Mouse (Mus musculus) MEL (cell line): Measurements from ENCODE around the gene Prtn3. TPM values are rescaled to one million over a fixed set of nuclear protein-coding genes. Genes with fewer than 3 reads are reported as not detected.
A peak's percentile ranks its signal among the peaks of the same experiment; 100 is the strongest.

Experiments used
- DNase-seq: peaks from one replicate; pipeline ENCODE4 v3.0.0; 2011; ENCODE audit warnings: low read depth, low spot score
- H3K27ac ChIP-seq: 2 replicates; pipeline ENCODE4 v1.5.1; 2012; ENCODE audit warnings: low read depth, mild to moderate bottlenecking, control low read depth, low read length, moderate library complexity; ENCODE audit not compliant: control insufficient read depth
- H3K27me3 ChIP-seq, 2 experiments: fragments of 150-350 bp in 1 of 2; sonication (generic) in 1 of 2; 2 replicates each; pipeline ENCODE4 v1.6.1; 2012; ENCODE audit warnings: low read length in 2 of 2, mild to moderate bottlenecking in 2 of 2, improper control_type of control experiment in 1 of 2, moderate library complexity in 1 of 2; ENCODE audit not compliant: insufficient read depth in 2 of 2, control insufficient read depth in 1 of 2
- H3K36me3 ChIP-seq, 2 experiments: 2 replicates each; pipeline ENCODE4 v1.6.1; 2012 to 2014; ENCODE audit warnings: low read length in 2 of 2, improper control_type of control experiment in 1 of 2, inconsistent platforms in 1 of 2, mild to moderate bottlenecking in 1 of 2; ENCODE audit not compliant: insufficient read depth in 2 of 2, control insufficient read depth in 1 of 2
- H3K4me1 ChIP-seq, 2 experiments: fragments of 150-350 bp in 1 of 2; sonication (generic) in 1 of 2; 2 replicates each; pipeline ENCODE4 v1.6.1; 2012; ENCODE audit warnings: low read length in 2 of 2, improper control_type of control experiment in 1 of 2, mild to moderate bottlenecking in 1 of 2; ENCODE audit not compliant: insufficient read depth in 2 of 2, control insufficient read depth in 1 of 2
- H3K4me3 ChIP-seq, 2 experiments: fragments of 150-350 bp in 1 of 2; sonication (generic) in 1 of 2; 2 replicates each; pipeline ENCODE4 v1.5.1; 2012; ENCODE audit warnings: low read depth in 2 of 2, low read length in 2 of 2, mild to moderate bottlenecking in 2 of 2, moderate library complexity in 2 of 2, control low read depth in 1 of 2, improper control_type of control experiment in 1 of 2; ENCODE audit not compliant: control insufficient read depth in 1 of 2, insufficient read depth in 1 of 2
- H3K79me2 ChIP-seq: 2 replicates; pipeline ENCODE4 v1.6.1; 2012; ENCODE audit warnings: mild to moderate bottlenecking, low read length, moderate library complexity; ENCODE audit not compliant: control insufficient read depth, poor library complexity, insufficient read depth
- H3K9ac ChIP-seq: 2 replicates; pipeline ENCODE4 v1.6.1; 2012; ENCODE audit warnings: low read depth, mild to moderate bottlenecking, control low read depth, low read length, moderate library complexity; ENCODE audit not compliant: control insufficient read depth, poor library complexity, severe bottlenecking
- H3K9me3 ChIP-seq: fragments of 150-350 bp; sonication (generic); replicated peaks from 2 replicates; pipeline ENCODE4 v1.6.1; 2012; ENCODE audit warnings: mild to moderate bottlenecking, low read length, improper control_type of control experiment, moderate library complexity; ENCODE audit not compliant: insufficient read depth
- BHLHE40 ChIP-seq: IDR thresholded peaks from 2 replicates; pipeline ENCODE4 v1.6.1; 2012; ENCODE audit warnings: low read depth, mild to moderate bottlenecking, inconsistent platforms, low read length, improper control_type of control experiment, borderline replicate concordance
- CHD1 ChIP-seq: IDR thresholded peaks from 2 replicates; pipeline ENCODE4 v1.6.1; 2012; ENCODE audit warnings: low read depth, mild to moderate bottlenecking, inconsistent platforms, low read length, improper control_type of control experiment
- ELF1 ChIP-seq: IDR thresholded peaks from 2 replicates; pipeline ENCODE4 v1.6.1; 2014; ENCODE audit warnings: low read depth, mild to moderate bottlenecking, inconsistent platforms, low read length, improper control_type of control experiment, moderate library complexity
- HCFC1 ChIP-seq: IDR thresholded peaks from 2 replicates; pipeline ENCODE4 v1.6.1; 2012; ENCODE audit warnings: low read depth, mild to moderate bottlenecking, inconsistent platforms, low read length, improper control_type of control experiment, moderate library complexity
- MAFK ChIP-seq: IDR thresholded peaks from 2 replicates; pipeline ENCODE4 v1.6.1; 2011; ENCODE audit warnings: low read depth, mild to moderate bottlenecking, low read length, improper control_type of control experiment, borderline replicate concordance
- MAX ChIP-seq: IDR thresholded peaks from 2 replicates; pipeline ENCODE4 v1.6.1; 2011; ENCODE audit warnings: low read length, improper control_type of control experiment
- MXI1 ChIP-seq: IDR thresholded peaks from 2 replicates; pipeline ENCODE4 v1.6.1; 2011; ENCODE audit warnings: mild to moderate bottlenecking, low read depth, low read length, improper control_type of control experiment
- POLR2AphosphoS2 ChIP-seq: IDR thresholded peaks from 2 replicates; pipeline ENCODE4 v1.6.1; 2011; ENCODE audit warnings: low read length, improper control_type of control experiment
- POLR2AphosphoS5 ChIP-seq: IDR thresholded peaks from 2 replicates; pipeline ENCODE4 v1.6.1; 2012; ENCODE audit warnings: low read depth, borderline replicate concordance, mild to moderate bottlenecking, inconsistent platforms, low read length, moderate library complexity, mixed read lengths
- RCOR1 ChIP-seq: IDR thresholded peaks from 2 replicates; pipeline ENCODE4 v1.6.1; 2012; ENCODE audit warnings: low read depth, mild to moderate bottlenecking, inconsistent platforms, low read length, improper control_type of control experiment
- UBTF ChIP-seq: IDR thresholded peaks from 2 replicates; pipeline ENCODE4 v1.6.1; 2012; ENCODE audit warnings: low read depth, mild to moderate bottlenecking, inconsistent platforms, low read length, improper control_type of control experiment, moderate library complexity, borderline replicate concordance; ENCODE audit not compliant: insufficient read depth
- USF2 ChIP-seq, 2 experiments: IDR thresholded peaks; 2 replicates each; pipeline ENCODE4 v1.6.1; 2011 to 2012; ENCODE audit warnings: improper control_type of control experiment in 2 of 2, low read length in 2 of 2, borderline replicate concordance in 1 of 2, inconsistent platforms in 1 of 2, low read depth in 1 of 2, mild to moderate bottlenecking in 1 of 2; ENCODE audit not compliant: insufficient read depth in 1 of 2
- ZC3H11A ChIP-seq: IDR thresholded peaks from 2 replicates; pipeline ENCODE4 v1.6.1; 2012; ENCODE audit warnings: low read depth, mild to moderate bottlenecking, inconsistent platforms, low read length, improper control_type of control experiment
- ZKSCAN1 ChIP-seq: IDR thresholded peaks from 2 replicates; pipeline ENCODE4 v1.6.1; 2012; ENCODE audit warnings: low read depth, mild to moderate bottlenecking, inconsistent platforms, low read length, improper control_type of control experiment, moderate library complexity
- polyA plus RNA-seq, 2 experiments: library from polyadenylated mRNA; stranded (reverse) in 1 of 2; unstranded in 1 of 2; fragments of >175 nt in 1 of 2; fragments of >200 nt in 1 of 2; gene quantifications; 2 replicates each; pipeline versions ENCODE4 v1.2.1 to v1.2.4; 2012; ENCODE audit warnings: low replicate concordance in 2 of 2, low read depth in 1 of 2; ENCODE audit not compliant: insufficient read length in 2 of 2, insufficient read depth in 1 of 2, missing spikeins in 1 of 2
- total RNA-seq: library from RNA; depleted of rRNA; stranded (reverse); fragments of 300-350 nt; gene quantifications from 2 replicates; pipeline ENCODE4 v1.2.3, GENCODE M21; 2012

The Prtn3 gene
- total and polyA plus RNA-seq, 3 experiments = 11.2 to 31.5 TPM; not detected in 1

DNA sequence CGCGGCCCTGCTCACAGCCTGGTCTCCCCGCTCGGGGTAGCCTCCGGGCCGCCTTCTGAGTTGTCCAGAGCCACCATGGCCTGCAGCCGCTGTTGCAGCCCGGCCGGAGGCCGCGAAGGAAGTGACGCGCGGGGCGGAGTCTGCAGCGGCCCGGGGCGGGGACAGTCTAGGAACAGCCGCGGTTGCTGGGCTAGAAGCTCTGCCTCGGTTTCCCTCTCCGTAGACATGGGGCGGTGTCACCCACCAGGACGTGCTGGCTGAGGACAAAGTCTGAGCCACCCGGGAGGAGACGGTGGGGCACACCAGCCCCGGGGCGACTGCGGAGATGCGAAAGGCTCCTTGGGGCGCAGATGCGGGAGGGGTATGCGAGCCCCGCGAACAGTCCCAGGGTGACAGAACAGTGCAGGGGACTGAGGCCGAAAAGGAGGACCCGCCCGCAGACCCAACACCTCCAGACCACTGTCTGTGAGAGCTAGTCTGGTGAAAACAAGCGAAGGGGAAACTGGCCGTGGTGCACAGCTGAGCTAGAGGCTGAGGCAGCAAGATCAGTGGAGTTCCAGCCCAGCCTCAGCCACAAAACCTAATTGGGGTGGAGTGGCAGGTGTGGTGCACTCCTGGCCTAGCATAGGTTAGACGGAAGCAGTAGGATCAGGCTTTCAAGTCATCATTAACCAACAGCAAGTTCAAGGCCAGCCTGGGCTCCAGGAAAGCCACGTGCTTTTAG, 42.7 kb downstream of the Prtn3 start, which contains the start of gene Kiss1r (continued):
- TF ChIP-seq POLR2AphosphoS5 = no peak
- TF ChIP-seq USF2 (IDR thresholded peaks at IDR 0.05; ENCODE audit: borderline replicate concordance in 1 of 2, insufficient read depth in 1 of 2, low read depth in 1 of 2, low read length in 2 of 2) = no peak
- no peak for TF ChIP-seq RCOR1

DNA sequence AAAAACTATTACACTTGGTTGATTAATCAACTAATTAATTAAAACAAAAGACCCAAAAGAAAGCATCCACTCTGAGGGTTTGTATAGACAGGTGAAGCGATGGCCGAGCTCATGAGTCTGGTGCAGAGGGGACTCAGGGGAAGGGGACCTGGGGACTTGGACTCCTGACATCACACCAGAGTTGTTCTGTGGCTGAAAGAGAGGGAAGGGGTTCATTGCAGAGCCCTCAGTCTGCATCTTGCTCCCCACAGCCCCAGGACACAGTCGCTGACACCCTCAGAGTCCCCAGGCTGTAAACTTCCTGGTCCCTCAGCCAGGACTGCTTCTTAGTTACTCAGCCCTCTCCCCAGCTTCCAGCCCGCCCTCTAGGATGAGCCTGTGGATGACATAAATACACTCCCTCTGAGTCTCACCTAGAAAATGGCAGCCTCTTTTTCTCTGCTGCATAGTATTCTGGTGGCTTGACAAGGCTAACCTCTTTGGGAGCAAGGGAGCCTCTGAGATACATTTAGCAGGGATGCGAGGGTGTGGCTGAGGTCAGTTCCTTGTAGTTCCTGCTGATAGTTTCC, 43.3 kb downstream of the Prtn3 start:
- H3K9ac ChIP-seq = peak overlapping the region; percentile 80
- peaks cover 0 to 7% of the 10 kb centered on the region in 2 experiments; a peak in 2 of 4 replicates for H3K36me3 ChIP-seq
- peaks cover 15 to 23% of the 10 kb centered on the region in 2 experiments for H3K4me1 ChIP-seq
- peaks cover 21% of the 10 kb centered on the region for H3K79me2 ChIP-seq
- H3K27me3 ChIP-seq = no peaks in the 10 kb centered on the region
- DNase-seq = peak; percentile 37
- peak overlapping the region; percentile 76 to 99 for H3K4me3 ChIP-seq
- no peak for TF ChIP-seq MXI1
- TF ChIP-seq MAX = no peak
- no peak for TF ChIP-seq MAFK
- no peak for TF ChIP-seq ZC3H11A
- TF ChIP-seq POLR2AphosphoS2 = no peak
- TF ChIP-seq ZKSCAN1 = no peak
- no peak for TF ChIP-seq BHLHE40
- no peak for TF ChIP-seq UBTF
- no peak for TF ChIP-seq CHD1
- no peak for TF ChIP-seq ELF1
- TF ChIP-seq HCFC1 = no peak
- TF ChIP-seq POLR2AphosphoS5 = no peak
- no peak overlapping the region for H3K27ac ChIP-seq
- H3K9me3 ChIP-seq = no peaks in the 10 kb centered on the region
